Mouse (Mus musculus) forebrain, embryonic 13.5 days (tissue): ENCODE measurements around the gene Btn1a1. TPM values are rescaled to one million over a fixed set of nuclear protein-coding genes. Genes with fewer than 3 reads are reported as not detected.

Experiments
- ATAC-seq: fragments of 200-750 bp; cut with Nextera tagmentation; 2 replicates; pipeline ENCODE4 v1.8.0; 2017
- H3K27ac ChIP-seq: fragments of 300-500 bp; sonication (generic); 2 replicates; pipeline ENCODE4 v1.5.1; 2015; ENCODE audit warnings: inconsistent platforms, mild to moderate bottlenecking, moderate library complexity
- H3K27me3 ChIP-seq: fragments of 300-500 bp; sonication (generic); 2 replicates; pipeline ENCODE4 v1.6.1; 2015; ENCODE audit warnings: mild to moderate bottlenecking, inconsistent platforms
- H3K36me3 ChIP-seq: fragments of 300-500 bp; sonication (generic); 2 replicates; pipeline ENCODE4 v1.6.1; 2015; ENCODE audit warnings: mild to moderate bottlenecking, inconsistent platforms; ENCODE audit not compliant: poor library complexity, severe bottlenecking
- H3K4me1 ChIP-seq: fragments of 300-500 bp; sonication (generic); 2 replicates; pipeline ENCODE4 v1.6.1; 2015; ENCODE audit warnings: inconsistent platforms
- H3K4me2 ChIP-seq: fragments of 300-500 bp; sonication (generic); 2 replicates; pipeline ENCODE4 v1.6.1; 2015; ENCODE audit warnings: inconsistent platforms, mild to moderate bottlenecking, moderate library complexity
- H3K4me3 ChIP-seq: fragments of 300-500 bp; sonication (generic); 2 replicates; pipeline ENCODE4 v1.5.1; 2015; ENCODE audit warnings: mild to moderate bottlenecking, inconsistent platforms
- H3K9ac ChIP-seq: fragments of 300-500 bp; sonication (generic); 2 replicates; pipeline ENCODE4 v1.6.1; 2015; ENCODE audit warnings: mild to moderate bottlenecking, inconsistent platforms
- H3K9me3 ChIP-seq: fragments of 300-500 bp; sonication (generic); replicated peaks from 2 replicates; pipeline ENCODE4 v1.6.1; 2016; ENCODE audit warnings: inconsistent platforms
- WGBS: fragments of 180-500 bp; shearing (Covaris S2); methylation state at CpG from one replicate; pipeline ENCODE4 v1.1.7; 2015; 5-methylcytosine and 5-hydroxymethylcytosine counted together
- polyA plus RNA-seq: library from polyadenylated mRNA; unstranded; fragments of >200 nt; fragmentation: Nextera tagmentation; extraction: Ambion mirVana; gene quantifications from 2 replicates; pipeline ENCODE4 v1.2.1, GENCODE M21; 2015

Btn1a1 gene
- polyA plus RNA-seq = not detected in 2 replicates

GRCm38 (mm10) chr13:23465600-23466109, at the start of gene Btn1a1:
TSS of gene Btn1a1 (minus strand) at chr13:23465901.
- Histone ChIP-seq H3K36me3 (no peaks in the 10 kb centered on the region), H3K4me3 (peak within 1 kb of the TSS; percentile 58), H3K9ac (peak within 1 kb of the TSS; percentile 70), H3K9me3 (no peaks in the 10 kb centered on the region), H3K27me3 (no peaks in the 10 kb centered on the region), H3K4me2 (peak within 1 kb of the TSS; percentile 76), H3K4me1 (peaks cover 16% of the 10 kb centered on the region), H3K27ac (no peak within 1 kb of the TSS)
- 2% methylated on average over 7 of the region's 7 CpGs for WGBS
- ATAC-seq = no peak

GRCm38 (mm10) chr13:23515281-23515680, 49.6 kb upstream of the Btn1a1 start:
- ATAC-seq = no peak
- no peak overlapping the region for H3K27ac ChIP-seq
- H3K36me3 ChIP-seq = no peaks in the 10 kb centered on the region
- H3K27me3 ChIP-seq = no peaks in the 10 kb centered on the region
- no peak overlapping the region for H3K9ac ChIP-seq
- 77% methylated on average over 5 of the region's 5 CpGs for WGBS
- peaks cover 10% of the 10 kb centered on the region; the same call in 1 of the 2 replicates for H3K4me1 ChIP-seq
- no peak overlapping the region for H3K4me3 ChIP-seq
- H3K4me2 ChIP-seq = no peak overlapping the region
- no peaks in the 10 kb centered on the region for H3K9me3 ChIP-seq

GRCm38 (mm10) chr13:23513517-23513916, 47.8 kb upstream of the Btn1a1 start:
- H3K9me3 ChIP-seq = no peaks in the 10 kb centered on the region
- H3K4me3 ChIP-seq = no peak overlapping the region
- H3K9ac ChIP-seq = no peak overlapping the region
- no peaks in the 10 kb centered on the region for H3K36me3 ChIP-seq
- H3K27ac ChIP-seq = no peak overlapping the region
- H3K4me2 ChIP-seq = no peak overlapping the region
- H3K27me3 ChIP-seq = no peaks in the 10 kb centered on the region
- WGBS = 78% methylated on average over 1 of the region's 1 CpGs
- H3K4me1 ChIP-seq = 0 out of 2 replicates have a peak, but pooled peaks cover 4% of the 10 kb centered on the region
- no peak for ATAC-seq

GRCm38 (mm10) chr13:23510127-23510526, 44.4 kb upstream of the Btn1a1 start:
- 43% methylated on average over 1 of the region's 1 CpGs for WGBS
- Histone ChIP-seq H3K9ac (no peak overlapping the region), H3K4me3 (no peak overlapping the region), H3K4me1 (peaks cover 9% of the 10 kb centered on the region; the same call in 1 of the 2 replicates), H3K27ac (no peak overlapping the region), H3K4me2 (no peak overlapping the region), H3K27me3 (no peaks in the 10 kb centered on the region), H3K36me3 (no peaks in the 10 kb centered on the region), H3K9me3 (no peaks in the 10 kb centered on the region)
- ATAC-seq = no peak

GRCm38 (mm10) chr13:23506819-23507515, 41.3 kb upstream of the Btn1a1 start:
- WGBS = 19% methylated on average over 14 of the region's 14 CpGs

GRCm38 (mm10) chr13:23506351-23506750, 40.6 kb upstream of the Btn1a1 start:
- H3K4me2 ChIP-seq = peak overlapping the region; percentile 51
- H3K36me3 ChIP-seq = no peaks in the 10 kb centered on the region
- H3K4me1 ChIP-seq = peaks cover 10% of the 10 kb centered on the region; the same call in 1 of the 2 replicates
- peak overlapping the region; percentile 23; the same call in 1 of the 2 replicates for H3K4me3 ChIP-seq
- H3K9ac ChIP-seq = no peak overlapping the region
- H3K9me3 ChIP-seq = no peaks in the 10 kb centered on the region
- H3K27me3 ChIP-seq = no peaks in the 10 kb centered on the region
- 4% methylated on average over 13 of the region's 13 CpGs for WGBS
- no peak for ATAC-seq
- no peak overlapping the region for H3K27ac ChIP-seq

More at GRCm38 (mm10) chr13:23506819-23507515, 41.3 kb upstream of the Btn1a1 start:
- H3K4me3 ChIP-seq = no peak overlapping the region
- H3K36me3 ChIP-seq = no peaks in the 10 kb centered on the region
- H3K27me3 ChIP-seq = no peaks in the 10 kb centered on the region
- H3K27ac ChIP-seq = no peak overlapping the region
- ATAC-seq = no peak
- H3K4me1 ChIP-seq = peaks cover 10% of the 10 kb centered on the region; the same call in 1 of the 2 replicates
- no peak overlapping the region for H3K9ac ChIP-seq
- H3K9me3 ChIP-seq = no peaks in the 10 kb centered on the region
- H3K4me2 ChIP-seq = peak overlapping the region; percentile 51; the same call in 1 of the 2 replicates

GRCm38 (mm10) chr13:23505662-23506345, 40.1 kb upstream of the Btn1a1 start:
- Histone ChIP-seq H3K4me2 (peak overlapping the region; percentile 51), H3K4me3 (peak overlapping the region; percentile 23), H3K4me1 (peaks cover 10% of the 10 kb centered on the region; the same call in 1 of the 2 replicates), H3K9me3 (no peaks in the 10 kb centered on the region), H3K36me3 (no peaks in the 10 kb centered on the region), H3K27me3 (no peaks in the 10 kb centered on the region), H3K27ac (no peak overlapping the region), H3K9ac (no peak overlapping the region)
- 3% methylated on average over 14 of the region's 14 CpGs for WGBS
- no peak for ATAC-seq

GRCm38 (mm10) chr13:23503797-23504196, 38.1 kb upstream of the Btn1a1 start:
- ATAC-seq = 0 out of 2 replicates have a peak, but pooled peaks have one; percentile 39
- Histone ChIP-seq H3K27me3 (no peaks in the 10 kb centered on the region), H3K4me3 (no peak overlapping the region), H3K36me3 (no peaks in the 10 kb centered on the region), H3K4me1 (peaks cover 14% of the 10 kb centered on the region; the same call in 1 of the 2 replicates), H3K9ac (no peak overlapping the region), H3K27ac (no peak overlapping the region), H3K9me3 (no peaks in the 10 kb centered on the region), H3K4me2 (no peak overlapping the region)
- WGBS = 2% methylated on average over 9 of the region's 9 CpGs

- 32% methylated on average over 4 of the region's 4 CpGs for WGBS
- no peak overlapping the region for H3K4me2 ChIP-seq
Measured at GRCm38 (mm10) chr13:23502916-23503315, 37.2 kb upstream of the Btn1a1 start.

GRCm38 (mm10) chr13:23502031-23502567, 36.4 kb upstream of the Btn1a1 start:
- Histone ChIP-seq H3K4me1 (peaks cover 21% of the 10 kb centered on the region; the same call in 1 of the 2 replicates), H3K27me3 (no peaks in the 10 kb centered on the region), H3K4me3 (no peak overlapping the region), H3K4me2 (peak overlapping the region; percentile 37; the same call in 1 of the 2 replicates), H3K9me3 (no peaks in the 10 kb centered on the region), H3K36me3 (no peaks in the 10 kb centered on the region), H3K9ac (no peak overlapping the region), H3K27ac (no peak overlapping the region)
- ATAC-seq = no peak
- 31% methylated on average over 9 of the region's 9 CpGs for WGBS

More at GRCm38 (mm10) chr13:23502916-23503315, 37.2 kb upstream of the Btn1a1 start:
- Histone ChIP-seq H3K9me3 (no peaks in the 10 kb centered on the region), H3K27me3 (no peaks in the 10 kb centered on the region), H3K9ac (no peak overlapping the region), H3K4me3 (no peak overlapping the region), H3K27ac (no peak overlapping the region), H3K36me3 (no peaks in the 10 kb centered on the region), H3K4me1 (peaks cover 21% of the 10 kb centered on the region; the same call in 1 of the 2 replicates)
- ATAC-seq = no peak

GRCm38 (mm10) chr13:23501511-23501910, 35.8 kb upstream of the Btn1a1 start:
- Histone ChIP-seq H3K4me2 (peak overlapping the region; percentile 37), H3K27ac (no peak overlapping the region), H3K9me3 (no peaks in the 10 kb centered on the region), H3K27me3 (no peaks in the 10 kb centered on the region), H3K36me3 (no peaks in the 10 kb centered on the region), H3K9ac (no peak overlapping the region), H3K4me3 (0 out of 2 replicates have a peak overlapping the region, but pooled peaks have one; percentile 1), H3K4me1 (peaks cover 21% of the 10 kb centered on the region; the same call in 1 of the 2 replicates)
- WGBS = 20% methylated on average over 5 of the region's 5 CpGs
- ATAC-seq = no peak
